Mouse (Mus musculus): ENCODE measurements around the gene Parp4. TPM values are rescaled to one million over a fixed set of nuclear protein-coding genes. Genes with fewer than 3 reads are reported as not detected.

Gene Parp4
- polyA plus RNA-seq, 1 experiment from 2014 or later = 0.93 TPM

- Histone ChIP-seq H3K4me2 (ENCODE audit: low read length) (no peak overlapping the region), H3K27me3 (ENCODE audit: control insufficient read depth, insufficient read depth, low read depth, low read length) (no peaks in the 10 kb centered on the region), H3K9me3 (replicated peaks; ENCODE audit: control insufficient read depth, low read length, poor library complexity, severe bottlenecking) (no peaks in the 10 kb centered on the region), H3K4me1 (ENCODE audit: control insufficient read depth, insufficient read depth, low read length) (0 out of 2 replicates have a peak, but pooled peaks cover 1% of the 10 kb centered on the region), H3K36me3 (ENCODE audit: control insufficient read depth, insufficient read depth, low read length) (no peaks in the 10 kb centered on the region), H3K9ac (ENCODE audit: low read depth, low read length) (no peak overlapping the region), H3K27ac (ENCODE audit: low read length) (no peak overlapping the region), H3K4me3 (ENCODE audit: low read depth, low read length) (no peak overlapping the region)
- WGBS = 85% methylated on average over 7 of the region's 7 CpGs
- no peak for ATAC-seq
These were observed 7.9 kb upstream of the Parp4 start for GRCm38 (mm10) chr14:56567476-56567875.

GRCm38 (mm10) chr14:56569041-56569440, 6.4 kb upstream of the Parp4 start:
- 86% methylated on average over 4 of the region's 4 CpGs for WGBS
- Histone ChIP-seq H3K9me3 (replicated peaks; ENCODE audit: control insufficient read depth, low read length, poor library complexity, severe bottlenecking) (no peaks in the 10 kb centered on the region), H3K4me3 (ENCODE audit: low read depth, low read length) (no peak overlapping the region), H3K27ac (ENCODE audit: low read length) (no peak overlapping the region), H3K9ac (ENCODE audit: low read depth, low read length) (no peak overlapping the region), H3K4me1 (ENCODE audit: control insufficient read depth, insufficient read depth, low read length) (0 out of 2 replicates have a peak, but pooled peaks cover 4% of the 10 kb centered on the region), H3K36me3 (ENCODE audit: control insufficient read depth, insufficient read depth, low read length) (no peaks in the 10 kb centered on the region), H3K4me2 (ENCODE audit: low read length) (no peak overlapping the region), H3K27me3 (ENCODE audit: control insufficient read depth, insufficient read depth, low read depth, low read length) (peaks cover 1% of the 10 kb centered on the region; the same call in 1 of the 2 replicates)
- no peak for ATAC-seq

- WGBS = under 1% methylated on average over 59 of the region's 59 CpGs
- Histone ChIP-seq H3K27ac (ENCODE audit: low read length) (peak overlapping the region; percentile 74), H3K4me2 (ENCODE audit: low read length) (peak overlapping the region; percentile 68), H3K4me3 (ENCODE audit: low read depth, low read length) (peak overlapping the region; percentile 57), H3K9me3 (replicated peaks; ENCODE audit: control insufficient read depth, low read length, poor library complexity, severe bottlenecking) (no peaks in the 10 kb centered on the region), H3K27me3 (ENCODE audit: control insufficient read depth, insufficient read depth, low read depth, low read length) (peaks cover 5% of the 10 kb centered on the region; the same call in 1 of the 2 replicates), H3K4me1 (ENCODE audit: control insufficient read depth, insufficient read depth, low read length) (0 out of 2 replicates have a peak, but pooled peaks cover 4% of the 10 kb centered on the region), H3K36me3 (ENCODE audit: control insufficient read depth, insufficient read depth, low read length) (no peaks in the 10 kb centered on the region), H3K9ac (ENCODE audit: low read depth, low read length) (peak overlapping the region; percentile 66)
- peak; percentile 100 for ATAC-seq
These were observed 3.9 kb upstream of the Parp4 start for GRCm38 (mm10) chr14:56571310-56572093.

GRCm38 (mm10) chr14:56572546-56572945, 2.9 kb upstream of the Parp4 start:
- WGBS = 68% methylated on average over 2 of the region's 2 CpGs
- Histone ChIP-seq H3K9me3 (replicated peaks; ENCODE audit: control insufficient read depth, low read length, poor library complexity, severe bottlenecking) (no peaks in the 10 kb centered on the region), H3K36me3 (ENCODE audit: control insufficient read depth, insufficient read depth, low read length) (no peaks in the 10 kb centered on the region), H3K4me1 (ENCODE audit: control insufficient read depth, insufficient read depth, low read length) (0 out of 2 replicates have a peak, but pooled peaks cover 4% of the 10 kb centered on the region), H3K27me3 (ENCODE audit: control insufficient read depth, insufficient read depth, low read depth, low read length) (peaks cover 5% of the 10 kb centered on the region; the same call in 1 of the 2 replicates), H3K9ac (ENCODE audit: low read depth, low read length) (peak overlapping the region; percentile 66), H3K4me2 (ENCODE audit: low read length) (peak overlapping the region; percentile 54), H3K27ac (ENCODE audit: low read length) (no peak overlapping the region), H3K4me3 (ENCODE audit: low read depth, low read length) (peak overlapping the region; percentile 57)
- no peak for ATAC-seq

GRCm38 (mm10) chr14:56575969-56576901, 816 bp downstream of the Parp4 start:
- no peak overlapping the region for H3K27ac ChIP-seq (ENCODE audit: low read length)

GRCm38 (mm10) chr14:56579011-56579410, 3.6 kb downstream of the Parp4 start:
- 63% methylated on average over 8 of the region's 8 CpGs for WGBS
- H3K9me3 ChIP-seq (replicated peaks; ENCODE audit: control insufficient read depth, low read length, poor library complexity, severe bottlenecking) = no peaks in the 10 kb centered on the region
- no peaks in the 10 kb centered on the region for H3K36me3 ChIP-seq (ENCODE audit: control insufficient read depth, insufficient read depth, low read length)
- H3K4me2 ChIP-seq (ENCODE audit: low read length) = no peak overlapping the region
- peaks cover 5% of the 10 kb centered on the region; the same call in 1 of the 2 replicates for H3K27me3 ChIP-seq (ENCODE audit: control insufficient read depth, insufficient read depth, low read depth, low read length)
- no peak overlapping the region for H3K4me3 ChIP-seq (ENCODE audit: low read depth, low read length)
- H3K4me1 ChIP-seq (ENCODE audit: control insufficient read depth, insufficient read depth, low read length) = no peaks in the 10 kb centered on the region
- no peak for ATAC-seq
- H3K27ac ChIP-seq (ENCODE audit: low read length) = no peak overlapping the region
- no peak overlapping the region for H3K9ac ChIP-seq (ENCODE audit: low read depth, low read length)

More at GRCm38 (mm10) chr14:56575969-56576901, 816 bp downstream of the Parp4 start:
- no peak overlapping the region; the same call in 1 of the 2 replicates for H3K4me3 ChIP-seq (ENCODE audit: low read depth, low read length)
- 69% methylated on average over 18 of the region's 18 CpGs for WGBS
- H3K9ac ChIP-seq (ENCODE audit: low read depth, low read length) = no peak overlapping the region
- H3K4me2 ChIP-seq (ENCODE audit: low read length) = no peak overlapping the region
- H3K36me3 ChIP-seq (ENCODE audit: control insufficient read depth, insufficient read depth, low read length) = no peaks in the 10 kb centered on the region
- H3K9me3 ChIP-seq (replicated peaks; ENCODE audit: control insufficient read depth, low read length, poor library complexity, severe bottlenecking) = no peaks in the 10 kb centered on the region
- H3K27me3 ChIP-seq (ENCODE audit: control insufficient read depth, insufficient read depth, low read depth, low read length) = peaks cover 5% of the 10 kb centered on the region; the same call in 1 of the 2 replicates
- H3K4me1 ChIP-seq (ENCODE audit: control insufficient read depth, insufficient read depth, low read length) = 0 out of 2 replicates have a peak, but pooled peaks cover 4% of the 10 kb centered on the region
- no peak for ATAC-seq

- H3K4me2 ChIP-seq (ENCODE audit: low read length) = no peak overlapping the region
- no peaks in the 10 kb centered on the region for H3K4me1 ChIP-seq (ENCODE audit: control insufficient read depth, insufficient read depth, low read length)
- H3K27ac ChIP-seq (ENCODE audit: low read length) = no peak overlapping the region
- no peak for ATAC-seq
- 75% methylated on average over 5 of the region's 5 CpGs for WGBS
- no peaks in the 10 kb centered on the region for H3K27me3 ChIP-seq (ENCODE audit: control insufficient read depth, insufficient read depth, low read depth, low read length)
- no peaks in the 10 kb centered on the region for H3K36me3 ChIP-seq (ENCODE audit: control insufficient read depth, insufficient read depth, low read length)
- H3K9ac ChIP-seq (ENCODE audit: low read depth, low read length) = no peak overlapping the region
- no peaks in the 10 kb centered on the region for H3K9me3 ChIP-seq (replicated peaks; ENCODE audit: control insufficient read depth, low read length, poor library complexity, severe bottlenecking)
- no peak overlapping the region for H3K4me3 ChIP-seq (ENCODE audit: low read depth, low read length)
These were observed 5.7 kb downstream of the Parp4 start for GRCm38 (mm10) chr14:56581117-56581516.

- H3K4me2 ChIP-seq (ENCODE audit: low read length) = no peak overlapping the region
- no peak overlapping the region for H3K4me3 ChIP-seq (ENCODE audit: low read depth, low read length)
- no peaks in the 10 kb centered on the region for H3K4me1 ChIP-seq (ENCODE audit: control insufficient read depth, insufficient read depth, low read length)
- 92% methylated on average over 6 of the region's 6 CpGs for WGBS
- no peaks in the 10 kb centered on the region for H3K9me3 ChIP-seq (replicated peaks; ENCODE audit: control insufficient read depth, low read length, poor library complexity, severe bottlenecking)
- H3K27ac ChIP-seq (ENCODE audit: low read length) = no peak overlapping the region
- no peak for ATAC-seq
- H3K9ac ChIP-seq (ENCODE audit: low read depth, low read length) = no peak overlapping the region
- H3K36me3 ChIP-seq (ENCODE audit: control insufficient read depth, insufficient read depth, low read length) = no peaks in the 10 kb centered on the region
- H3K27me3 ChIP-seq (ENCODE audit: control insufficient read depth, insufficient read depth, low read depth, low read length) = no peaks in the 10 kb centered on the region
These were observed 6.9 kb downstream of the Parp4 start for GRCm38 (mm10) chr14:56582294-56582693.

Data from midbrain, embryonic 16.5 days (tissue).